Mouse (Mus musculus): ENCODE results near the gene Ugt1a2.
A peak's percentile ranks its signal among the peaks of the same experiment; 100 is the strongest.

The Ugt1a2 gene

GRCm38 (mm10) chr1:88259643-88260024 lies 59.2 kb downstream of the Ugt1a2 start:
- DNase-seq = no peak

- peak; percentile 46 for DNase-seq
Observed at GRCm38 (mm10) chr1:88260114-88260513, 59.7 kb downstream of the Ugt1a2 start.

DNA sequence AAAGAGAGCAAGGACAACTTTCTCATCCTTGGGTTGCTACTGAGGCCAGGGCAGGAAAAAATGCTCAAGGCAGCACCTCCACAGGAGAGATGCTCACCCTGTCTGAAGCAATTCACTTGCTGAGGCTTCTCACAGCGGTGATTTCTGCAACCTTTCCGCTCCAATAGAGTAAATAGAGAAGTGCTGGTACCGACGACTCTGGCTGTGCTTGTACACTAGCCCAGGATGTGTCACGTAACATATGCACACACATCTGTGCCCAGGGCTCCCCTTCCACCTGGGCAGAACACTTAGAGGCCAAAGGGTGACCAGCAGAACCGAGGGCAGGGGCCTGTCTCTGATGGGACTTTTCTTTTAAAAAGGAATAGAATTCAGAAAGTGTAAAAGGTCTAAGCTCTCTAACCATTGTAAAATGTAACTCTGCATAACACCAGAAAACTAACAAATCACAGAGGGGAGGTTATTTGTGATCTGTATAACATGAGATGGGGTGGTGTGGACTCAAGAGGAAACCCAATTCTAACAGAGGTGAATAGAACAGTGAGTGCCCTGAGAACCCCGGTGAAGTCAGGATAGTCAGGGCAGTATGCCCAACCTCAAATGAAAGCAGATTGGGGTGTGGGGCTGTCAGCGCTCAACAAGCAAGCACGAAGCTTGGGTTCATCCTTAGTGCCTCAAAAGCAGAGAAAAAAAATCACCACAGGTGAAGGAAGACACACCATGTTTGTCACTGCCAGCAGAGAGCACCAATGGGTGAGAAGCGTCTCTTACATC lies 60.4 kb downstream of the Ugt1a2 start:
- no peak for DNase-seq

DNA sequence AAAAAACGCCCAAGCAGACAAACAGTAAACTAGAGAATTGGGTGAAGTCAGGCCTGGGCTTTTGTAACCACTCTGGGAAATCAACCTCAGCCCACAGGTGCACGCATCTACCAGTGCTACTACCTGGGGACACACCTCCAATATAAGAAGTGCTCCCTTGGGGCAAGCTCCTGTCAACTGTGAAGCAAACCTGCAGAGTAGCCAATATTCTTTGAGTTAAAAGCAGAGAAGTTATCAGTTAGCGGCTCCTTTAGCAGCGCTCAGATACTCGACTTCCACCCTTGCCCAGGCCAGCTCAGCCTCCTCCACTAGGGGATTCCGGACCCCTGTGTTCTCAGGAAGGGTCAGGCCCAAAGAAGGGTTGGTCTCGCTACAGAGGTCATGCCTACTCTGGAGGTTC lies 61.3 kb downstream of the Ugt1a2 start:
- no peak for DNase-seq

- peak; percentile 62 for DNase-seq
Observed at GRCm38 (mm10) chr1:88262255-88262654, 61.9 kb downstream of the Ugt1a2 start.

- DNase-seq = no peak
Observed at GRCm38 (mm10) chr1:88262961-88263360, 62.6 kb downstream of the Ugt1a2 start.

DNA sequence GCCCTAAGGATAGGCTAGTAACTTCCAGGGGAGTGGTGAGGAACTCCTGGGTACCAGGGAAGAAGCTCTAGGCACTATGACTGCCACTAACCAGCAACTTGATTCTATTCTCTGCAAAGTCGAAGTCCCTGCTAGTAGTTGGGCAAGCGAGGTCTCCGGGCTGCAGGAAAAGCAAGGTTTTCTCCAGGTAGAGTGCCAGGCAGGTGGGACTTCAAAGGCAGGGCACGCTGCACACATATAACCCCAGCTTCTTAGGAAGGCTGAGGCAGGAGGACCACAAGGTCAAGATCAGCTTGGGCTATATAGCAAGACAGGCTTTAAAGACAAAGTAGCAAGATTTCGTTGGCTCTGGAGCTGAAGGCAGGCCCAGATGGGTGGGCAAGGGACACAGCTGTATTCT lies 63.4 kb downstream of the Ugt1a2 start:
- DNase-seq = no peak

GRCm38 (mm10) chr1:88264237-88264868 lies 64.0 kb downstream of the Ugt1a2 start:
- no peak for DNase-seq

GRCm38 (mm10) chr1:88264869-88265240 lies 64.5 kb downstream of the Ugt1a2 start:
- DNase-seq = no peak

DNA sequence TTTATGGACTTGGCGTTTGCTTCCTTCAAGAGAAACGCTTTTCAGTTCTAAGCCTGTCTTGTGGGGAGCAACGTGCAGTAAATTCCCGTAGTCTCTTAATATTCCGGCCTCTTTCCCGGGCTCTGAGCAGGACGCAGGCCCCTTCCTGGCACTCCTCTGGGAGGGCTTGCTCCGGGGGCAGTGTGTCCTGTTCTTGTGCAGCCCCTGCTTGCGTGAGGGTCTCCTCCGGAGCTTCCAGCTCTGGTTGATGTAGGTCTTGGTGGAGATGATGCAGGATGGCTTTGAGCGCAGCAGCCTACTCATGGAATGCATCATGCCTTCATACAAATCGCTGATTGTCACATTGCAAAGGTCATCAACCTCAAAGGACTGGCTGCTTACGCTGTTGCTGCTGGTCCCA lies 65.7 kb downstream of the Ugt1a2 start:
- no peak for DNase-seq

- no peak for DNase-seq
Observed at GRCm38 (mm10) chr1:88267489-88267888, 67.1 kb downstream of the Ugt1a2 start.

DNA sequence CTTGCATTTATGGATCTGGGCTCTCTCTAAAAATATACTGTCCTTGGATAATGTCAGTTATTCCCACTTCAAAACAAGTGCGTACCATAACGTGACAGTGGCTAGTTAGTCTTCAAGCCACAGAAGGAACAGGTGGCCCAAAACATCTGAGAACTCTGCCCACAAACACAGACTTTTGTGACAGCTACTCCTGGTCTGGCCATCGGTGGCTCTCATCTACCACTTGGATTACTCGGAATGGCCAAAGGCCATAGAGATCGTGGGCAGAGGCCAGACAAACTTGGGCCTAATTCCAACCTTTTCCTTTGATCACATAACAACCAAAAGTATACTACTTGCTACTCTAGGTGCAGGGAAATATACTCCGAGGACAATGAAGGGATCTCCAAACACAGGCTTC lies 67.7 kb downstream of the Ugt1a2 start:
- DNase-seq = no peak

Measured in right cerebral cortex, postnatal 14 days (tissue).